Mouse (Mus musculus): ENCODE measurements around the gene Lrrc7.

Lrrc7 gene

GRCm38 (mm10) chr3:158065256-158065655 is 496.8 kb downstream of the Lrrc7 start:
- CTCF ChIA-PET = no interaction called here

DNA sequence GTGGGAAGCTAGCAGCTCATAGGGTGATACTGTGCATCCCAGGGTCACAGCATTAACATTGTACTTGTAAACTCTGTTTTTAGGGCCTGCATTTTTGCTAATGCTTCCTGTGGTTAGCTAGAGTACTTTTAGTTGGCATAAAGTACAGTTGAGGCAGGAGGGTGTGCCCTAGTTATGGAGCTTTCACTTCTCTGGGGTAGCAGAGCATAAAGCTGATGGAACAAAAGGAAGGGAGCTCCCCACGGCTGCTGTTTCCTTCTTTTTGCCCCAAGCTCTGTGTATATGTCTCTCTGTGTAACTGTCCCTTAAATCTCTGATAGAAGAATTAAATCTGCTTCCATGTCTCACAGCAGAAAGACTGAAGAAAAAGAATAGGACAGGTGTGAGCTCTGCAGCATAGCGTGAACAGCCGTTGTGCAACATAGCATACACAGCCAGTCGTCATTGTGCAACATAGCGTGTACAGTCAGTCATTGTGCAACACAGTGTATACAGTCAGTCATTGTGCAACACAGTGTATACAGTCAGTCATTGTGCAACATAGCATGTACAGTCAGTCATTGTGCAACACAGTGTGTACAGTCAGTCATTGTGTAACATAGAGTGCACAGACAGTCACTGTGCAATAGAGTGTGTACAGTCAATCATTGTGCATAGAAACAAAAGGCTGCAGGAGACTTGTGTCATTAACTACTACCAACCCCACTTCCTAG is 500.1 kb downstream of the Lrrc7 start:
- CTCF ChIA-PET = no interaction called here

DNA sequence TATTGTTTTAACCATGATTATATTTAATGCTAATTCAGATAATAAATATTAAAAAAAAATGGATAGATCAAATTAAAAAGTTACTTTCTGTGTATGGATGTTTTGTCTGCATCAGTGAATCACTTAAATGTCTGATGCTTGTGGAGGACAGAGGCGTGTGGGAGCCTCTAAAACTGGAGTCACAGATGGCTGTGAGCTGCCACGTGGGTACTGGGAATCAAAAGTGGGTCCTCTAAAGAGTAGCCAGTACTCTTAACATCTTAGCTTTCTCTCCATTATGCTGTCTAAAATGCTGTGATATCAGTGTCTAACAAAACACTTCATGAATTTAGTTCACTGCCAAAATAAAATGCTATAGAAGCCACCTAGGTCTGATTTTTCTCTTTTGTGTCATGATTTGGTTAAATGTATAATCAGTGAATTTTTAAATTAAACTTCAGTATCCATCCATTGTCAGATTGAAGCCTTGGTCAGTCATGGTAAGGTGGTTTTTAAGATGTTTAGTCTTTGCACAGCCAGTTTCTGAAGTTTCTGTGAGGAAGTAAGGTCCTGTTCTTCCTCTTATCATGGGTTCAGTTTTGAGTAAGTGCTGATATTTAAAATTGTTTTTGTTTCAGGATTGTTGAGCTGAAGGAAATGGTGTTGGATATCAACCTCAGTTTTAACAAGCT is 501.3 kb downstream of the Lrrc7 start:
- CTCF ChIA-PET = interaction anchor here (0.7 kb wide), 1 partner anchor 14 kb away, joined by 3 read pairs; no protein-coding TSS in a partner anchor

GRCm38 (mm10) chr3:158049508-158049907 is 512.5 kb downstream of the Lrrc7 start:
- CTCF ChIA-PET = no interaction called here

GRCm38 (mm10) chr3:158040755-158041154 is 521.3 kb downstream of the Lrrc7 start:
- CTCF ChIA-PET = no interaction called here

GRCm38 (mm10) chr3:158038106-158038505 is 523.9 kb downstream of the Lrrc7 start:
- CTCF ChIA-PET = no interaction called here

- CTCF ChIA-PET = interaction anchor here (0.6 to 0.9 kb wide), 2 partner anchors 27 to 55 kb away, joined by 3 read pairs; no protein-coding TSS in a partner anchor
Measured at GRCm38 (mm10) chr3:158036329-158036988, 525.6 kb downstream of the Lrrc7 start, which contains the start of the genes Srsf11 and Lrrc40. Gene Srsf11, minus strand, starts transcription at chr3:158036639. Gene Lrrc40, plus strand, starts transcription at chr3:158036662.

- CTCF ChIA-PET = interaction anchor here (0.9 kb wide), 1 partner anchor 26 kb away, joined by 3 read pairs; no protein-coding TSS in a partner anchor
Measured at GRCm38 (mm10) chr3:158035866-158036265, 526.2 kb downstream of the Lrrc7 start.

Measured in spleen, embryonic (tissue).